13 mouse cellular contexts compared by ENCODE assay signal in the genomic region with DNA sequence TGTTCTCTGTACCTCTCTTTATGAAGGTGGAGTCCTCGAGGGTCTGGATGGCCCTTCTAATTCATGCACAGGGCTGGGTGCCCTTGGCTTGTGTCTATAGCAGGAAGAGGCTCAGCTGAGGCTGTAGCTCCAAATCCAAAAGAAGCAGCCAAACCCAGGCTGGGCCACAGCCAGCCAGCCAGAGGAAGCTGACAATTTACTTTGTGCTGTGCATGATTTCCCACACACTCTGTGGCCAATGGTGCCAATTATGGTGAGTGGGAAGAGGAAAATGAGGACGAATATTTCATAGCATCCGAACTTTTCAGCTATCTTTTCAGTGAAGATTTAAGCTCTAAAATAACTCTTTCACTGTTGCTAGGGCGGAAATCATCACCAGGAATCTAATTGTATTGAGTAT. TPM values are rescaled to one million over a fixed set of nuclear protein-coding genes. Genes with fewer than 3 reads are reported as not detected.
DNase-seq lines count a peak whose midpoint lies in the region; ATAC-seq and TF ChIP-seq lines count a peak whose summit lies in the region.
"Had no signal": no experiment of that assay in that cellular context is flagged by ENCODE, and none has a peak within 500 bp of the region (broad histone marks: within the 10 kb centered on the region; RNA-seq: fewer than 3 reads in every experiment).

No protein-coding gene starts in this region.

- H3K4me2 ChIP-seq in forebrain, embryonic 16.5 days (ENCODE audit: low read length), result no peak overlapping the region
- H3K4me2 ChIP-seq in lung, postnatal 0 days (replicated peaks; ENCODE audit: low read depth, low read length), result no peak overlapping the region
- H3K4me2 ChIP-seq: midbrain, embryonic 11.5 days; neural tube, embryonic 13.5 days had no signal

- no peak overlapping the region for H3K27ac ChIP-seq in forebrain, embryonic 16.5 days (ENCODE audit: low read length)
- no peak overlapping the region for H3K27ac ChIP-seq in forebrain, embryonic 10.5 days
- H3K27ac ChIP-seq in lung, postnatal 0 days (ENCODE audit: low read length), result no peak overlapping the region
- H3K27ac ChIP-seq: neural tube, embryonic 13.5 days had no signal

- H3K4me1 ChIP-seq in forebrain, embryonic 16.5 days (replicated peaks; ENCODE audit: control insufficient read depth, insufficient read depth, low read length), result peaks cover 16% of the 10 kb centered on the region
- H3K4me1 ChIP-seq in forebrain, embryonic 10.5 days, result peaks cover 6% of the 10 kb centered on the region; the same call in 1 of the 2 replicates
- H3K4me1 ChIP-seq in lung, postnatal 0 days (ENCODE audit: insufficient read depth, low read depth, low read length), result no peaks in the 10 kb centered on the region

- intact Hi-C loops in left cerebral cortex, postnatal 4 days (cut with DNase I), result no loop called here

- H3K36me3 ChIP-seq in forebrain, embryonic 16.5 days (ENCODE audit: control insufficient read depth, insufficient read depth), result no peaks in the 10 kb centered on the region
- no peaks in the 10 kb centered on the region for H3K36me3 ChIP-seq in forebrain, embryonic 10.5 days (replicated peaks)
- no peaks in the 10 kb centered on the region for H3K36me3 ChIP-seq in lung, postnatal 0 days (ENCODE audit: insufficient read depth, low read length)
- H3K36me3 ChIP-seq: neural tube, embryonic 13.5 days had no signal

- DNase-seq in forebrain, embryonic 10.5 days (ENCODE audit: extremely low spot score, low spot score), result no peak
- DNase-seq in lung, postnatal 14 days, result peak; percentile 45
- DNase-seq in lung, postnatal 0 days (ENCODE audit: low spot score), result no peak
- peak; percentile 55 for DNase-seq in left cerebral cortex, postnatal 4 days
- no peak for DNase-seq in urinary bladder, adult 2 months (ENCODE audit: low spot score)
- no peak for DNase-seq in kidney, postnatal 36 days
- DNase-seq in testis, postnatal 14 days (ENCODE audit: low spot score), result no peak
- DNase-seq: adrenal gland, postnatal 14 days; cerebellum, adult 9-11 months had no signal

- 70% methylated on average over 4 of the region's 4 CpGs for WGBS in forebrain, embryonic 16.5 days
- WGBS in forebrain, embryonic 10.5 days, result 78% methylated on average over 4 of the region's 4 CpGs
- 69% methylated on average over 4 of the region's 4 CpGs for WGBS in lung, postnatal 0 days

- no peak overlapping the region for H3K9ac ChIP-seq in forebrain, embryonic 16.5 days (replicated peaks; ENCODE audit: low read depth, low read length)
- no peak overlapping the region for H3K9ac ChIP-seq in lung, postnatal 0 days (replicated peaks; ENCODE audit: low read depth)
- H3K9ac ChIP-seq: neural tube, embryonic 13.5 days had no signal

- 0 out of 2 replicates have a peak, but pooled peaks have one; percentile 14 for ATAC-seq in forebrain, embryonic 16.5 days
- ATAC-seq in lung, postnatal 0 days, result no peak

- H3K27me3 ChIP-seq in forebrain, embryonic 16.5 days (replicated peaks; ENCODE audit: control insufficient read depth, insufficient read depth, low read length), result no peaks in the 10 kb centered on the region
- H3K27me3 ChIP-seq in forebrain, embryonic 10.5 days (ENCODE audit: poor library complexity, severe bottlenecking), result no peaks in the 10 kb centered on the region
- H3K27me3 ChIP-seq in lung, postnatal 0 days (replicated peaks; ENCODE audit: insufficient read depth, low read length), result no peaks in the 10 kb centered on the region
- H3K27me3 ChIP-seq: neural tube, embryonic 13.5 days had no signal

- TF ChIP-seq CTCF in lung, postnatal 0 days (IDR thresholded peaks at IDR 0.05), result no peak

- H3K9me3 ChIP-seq in forebrain, embryonic 16.5 days (ENCODE audit: control insufficient read depth, low read length), result no peaks in the 10 kb centered on the region
- peaks cover 7% of the 10 kb centered on the region; the same call in 1 of the 2 replicates for H3K9me3 ChIP-seq in forebrain, embryonic 10.5 days
- no peaks in the 10 kb centered on the region for H3K9me3 ChIP-seq in lung, postnatal 0 days (ENCODE audit: low read length)

- H3K4me3 ChIP-seq in forebrain, embryonic 16.5 days (replicated peaks; ENCODE audit: low read length), result no peak overlapping the region
- H3K4me3 ChIP-seq in forebrain, embryonic 10.5 days, result no peak overlapping the region
- no peak overlapping the region for H3K4me3 ChIP-seq in lung, postnatal 0 days (ENCODE audit: low read depth, low read length)
- H3K4me3 ChIP-seq: erythroblast, embryonic 14.5 days; neural tube, embryonic 13.5 days had no signal

- TF ChIP-seq EP300 in lung, postnatal 0 days (IDR thresholded peaks at IDR 0.05), result no peak

RNA-seq across cellular contexts. Expression of a gene that starts 21.2 kb away (rescaled TPM):
- polyA plus RNA-seq in forebrain, embryonic 16.5 days (2015; fragmentation: Nextera tagmentation; extraction: Ambion mirVana), result 124 and 142 TPM in 2 replicates
- polyA plus RNA-seq in forebrain, embryonic 10.5 days (2016; fragmentation: Nextera tagmentation; extraction: Ambion mirVana), result 126 and 135 TPM in 2 replicates
- polyA plus RNA-seq in lung, postnatal 0 days (2015; fragmentation: Nextera tagmentation; extraction: Ambion mirVana), result 91.9 and 102 TPM in 2 replicates
- 100 to 1,000 TPM; 227 to 235 TPM for total RNA-seq in left cerebral cortex, postnatal 4 days (2021)
- polyA plus RNA-seq in urinary bladder, adult 2 months (2012; rRNA removed), result 50.2 and 53.9 TPM in 2 replicates

Comparison
In these comparisons a context has a peak if more than half of its experiments do, and no peak if none do; other contexts are left out.
1. DNase-seq: peak in lung, postnatal 14 days (single experiment) and left cerebral cortex, postnatal 4 days (single experiment); none in forebrain, embryonic 10.5 days (single experiment), lung, postnatal 0 days (single experiment), urinary bladder, adult 2 months (single experiment), kidney, postnatal 36 days (0 of 2) and testis, postnatal 14 days (single experiment).